Mouse (Mus musculus) kidney, adult 8-10 months (tissue): ENCODE measurements around the gene Fam241a.

Experiments used
- DNase-seq, 2 experiments: peaks; one replicate each; pipeline ENCODE4 v3.0.0; 2022

Gene Fam241a

GRCm38 (mm10) chr3:127834040-127834439 lies 62.1 kb downstream of the Fam241a start:
- peak in 1 of 2 experiments; percentile 15 for DNase-seq

GRCm38 (mm10) chr3:127831079-127831478 lies 65.0 kb downstream of the Fam241a start:
- no peak for DNase-seq

GRCm38 (mm10) chr3:127830183-127830582 lies 65.9 kb downstream of the Fam241a start:
- DNase-seq: no peak

GRCm38 (mm10) chr3:127827123-127827522 lies 69.0 kb downstream of the Fam241a start:
- DNase-seq: peak; percentile 46

GRCm38 (mm10) chr3:127826503-127826902 lies 69.6 kb downstream of the Fam241a start:
- DNase-seq: no peak

- DNase-seq: no peak
Measured at GRCm38 (mm10) chr3:127823886-127824863, 71.9 kb downstream of the Fam241a start.

- no peak for DNase-seq
Measured at GRCm38 (mm10) chr3:127821209-127821608, 74.9 kb downstream of the Fam241a start.

- DNase-seq: no peak
Measured at GRCm38 (mm10) chr3:127820400-127820799, 75.7 kb downstream of the Fam241a start.
